ENCODE assay signal across 8 mouse cellular contexts in the genomic region with DNA sequence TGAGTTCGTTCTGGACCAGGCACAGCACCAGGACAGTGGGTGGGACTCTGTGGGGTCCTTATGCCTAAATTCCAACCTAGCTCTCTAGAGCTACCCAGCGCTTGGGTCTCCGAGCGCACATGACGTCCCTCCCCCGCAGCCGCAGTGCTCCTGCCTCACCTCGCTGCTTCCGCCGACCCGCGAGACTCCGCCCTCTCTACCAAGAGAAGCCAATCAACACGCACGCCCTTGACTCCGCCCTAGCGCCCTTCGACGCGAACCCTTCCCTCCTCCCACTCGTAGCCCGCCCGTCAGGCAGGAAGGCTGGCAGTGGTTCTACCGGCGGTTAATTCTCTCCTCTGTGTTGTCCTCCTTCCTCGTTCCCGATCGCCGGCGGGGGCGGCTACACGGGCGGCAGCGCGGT. TPM values are rescaled to one million over a fixed set of nuclear protein-coding genes. Genes with fewer than 3 reads are reported as not detected.
DNase-seq lines count a peak whose midpoint lies in the region; ATAC-seq and TF ChIP-seq lines count a peak whose summit lies in the region.

A gene (plus strand): TSS at position 252 of the 403 bp plus-strand sequence.

- H3K9me3 ChIP-seq in E14TG2a.4 (ENCODE audit: low read length), result no peaks in the 10 kb centered on the region
- H3K9me3 ChIP-seq in forebrain, embryonic 12.5 days, result no peaks in the 10 kb centered on the region
- no peaks in the 10 kb centered on the region for H3K9me3 ChIP-seq in heart, postnatal 0 days (replicated peaks; ENCODE audit: control insufficient read depth, low read length)
- H3K9me3 ChIP-seq in liver, embryonic 16.5 days (replicated peaks; ENCODE audit: control insufficient read depth, low read length), result no peaks in the 10 kb centered on the region
- no peaks in the 10 kb centered on the region for H3K9me3 ChIP-seq in neural tube, embryonic 13.5 days

- DNase-seq in c-Kit-positive CD71-positive TER-119-positive erythroid progenitor cells, embryonic 14.5 days (ENCODE audit: low spot score), result peak; percentile 94
- DNase-seq in heart, postnatal 0 days (ENCODE audit: low spot score), result peak; percentile 97
- DNase-seq in kidney, postnatal 4 days, result peak; percentile 97 to 98

- peak within 1 kb of the TSS; percentile 96 for H3K9ac ChIP-seq in forebrain, embryonic 12.5 days
- peak within 1 kb of the TSS; percentile 92 for H3K9ac ChIP-seq in heart, postnatal 0 days (replicated peaks; ENCODE audit: low read depth, low read length)
- peak within 1 kb of the TSS; percentile 95 for H3K9ac ChIP-seq in liver, embryonic 16.5 days (ENCODE audit: low read depth, low read length)
- H3K9ac ChIP-seq in neural tube, embryonic 13.5 days, result peak within 1 kb of the TSS; percentile 98

- no peak for TF ChIP-seq EP300 in heart, postnatal 0 days (IDR thresholded peaks at IDR 0.05; ENCODE audit: low read depth)

- peaks cover 40% of the 10 kb centered on the region for H3K4me1 ChIP-seq in E14TG2a.4 (replicated peaks; ENCODE audit: low read depth, low read length)
- H3K4me1 ChIP-seq in forebrain, embryonic 12.5 days, result peaks cover 20% of the 10 kb centered on the region
- peaks cover 19% of the 10 kb centered on the region for H3K4me1 ChIP-seq in heart, postnatal 0 days (ENCODE audit: control insufficient read depth, insufficient read depth)
- H3K4me1 ChIP-seq in liver, embryonic 16.5 days (ENCODE audit: control insufficient read depth, low read depth, low read length), result peaks cover 18% of the 10 kb centered on the region
- peaks cover 32% of the 10 kb centered on the region for H3K4me1 ChIP-seq in neural tube, embryonic 13.5 days (replicated peaks)
- no peaks in the 10 kb centered on the region for H3K4me1 ChIP-seq in testis, adult 2 months (ENCODE audit: control insufficient read depth, insufficient read depth, low read length)

- ATAC-seq in forebrain, embryonic 12.5 days (ENCODE audit: low FRiP score), result peak; percentile 98
- ATAC-seq in heart, postnatal 0 days (ENCODE audit: insufficient read depth, low read depth), result peak; percentile 99
- peak; percentile 98 for ATAC-seq in liver, embryonic 16.5 days (ENCODE audit: low read depth)
- ATAC-seq in neural tube, embryonic 13.5 days (ENCODE audit: low read depth), result peak; percentile 98

- peaks cover 29% of the 10 kb centered on the region for H3K36me3 ChIP-seq in E14TG2a.4 (ENCODE audit: insufficient read depth, low read length)
- peaks cover 13% of the 10 kb centered on the region for H3K36me3 ChIP-seq in forebrain, embryonic 12.5 days (replicated peaks)
- H3K36me3 ChIP-seq in heart, postnatal 0 days (replicated peaks; ENCODE audit: control insufficient read depth, insufficient read depth, low read length), result 0 out of 2 replicates have a peak, but pooled peaks cover 1% of the 10 kb centered on the region
- H3K36me3 ChIP-seq in liver, embryonic 16.5 days (ENCODE audit: control insufficient read depth, insufficient read depth), result peaks cover 2% of the 10 kb centered on the region; the same call in 1 of the 2 replicates
- H3K36me3 ChIP-seq in neural tube, embryonic 13.5 days, result 0 out of 2 replicates have a peak, but pooled peaks cover 3% of the 10 kb centered on the region
- no peaks in the 10 kb centered on the region for H3K36me3 ChIP-seq in testis, adult 2 months (ENCODE audit: control insufficient read depth, insufficient read depth, low read length)

- H3K27me3 ChIP-seq in E14TG2a.4 (ENCODE audit: insufficient read depth, low read length), result no peaks in the 10 kb centered on the region
- no peaks in the 10 kb centered on the region for H3K27me3 ChIP-seq in forebrain, embryonic 12.5 days
- H3K27me3 ChIP-seq in heart, postnatal 0 days (ENCODE audit: control insufficient read depth, insufficient read depth, low read length), result no peaks in the 10 kb centered on the region
- H3K27me3 ChIP-seq in liver, embryonic 16.5 days (ENCODE audit: control insufficient read depth, insufficient read depth, low read depth, low read length), result no peaks in the 10 kb centered on the region
- no peaks in the 10 kb centered on the region for H3K27me3 ChIP-seq in neural tube, embryonic 13.5 days
- no peaks in the 10 kb centered on the region for H3K27me3 ChIP-seq in testis, adult 2 months (ENCODE audit: control insufficient read depth, insufficient read depth, low read length)

- H3K27ac ChIP-seq in forebrain, embryonic 12.5 days, result peak within 1 kb of the TSS; percentile 96
- peak within 1 kb of the TSS; percentile 96 for H3K27ac ChIP-seq in heart, postnatal 0 days (ENCODE audit: low read depth)
- peak within 1 kb of the TSS; percentile 90 for H3K27ac ChIP-seq in liver, embryonic 16.5 days (ENCODE audit: low read length)
- peak within 1 kb of the TSS; percentile 97 for H3K27ac ChIP-seq in neural tube, embryonic 13.5 days (replicated peaks)
- H3K27ac ChIP-seq in testis, adult 2 months (ENCODE audit: control insufficient read depth, insufficient read depth, low read depth, low read length), result peak within 1 kb of the TSS; percentile 93

- no peak for TF ChIP-seq CTCF in E14TG2a.4 (conservative IDR thresholded peaks at IDR 0.05; ENCODE audit: low read length)
- TF ChIP-seq CTCF in heart, postnatal 0 days (IDR thresholded peaks at IDR 0.05; ENCODE audit: low read depth), result no peak
- TF ChIP-seq CTCF in testis, adult 2 months (IDR thresholded peaks at IDR 0.05; ENCODE audit: control insufficient read depth, insufficient read depth, insufficient replicate concordance, low read depth, low read length), result no peak

- H3K4me3 ChIP-seq in E14TG2a.4 (replicated peaks; ENCODE audit: low read length), result peak within 1 kb of the TSS; percentile 97
- H3K4me3 ChIP-seq in forebrain, embryonic 12.5 days (replicated peaks), result peak within 1 kb of the TSS; percentile 97
- peak within 1 kb of the TSS; percentile 92 for H3K4me3 ChIP-seq in heart, postnatal 0 days (ENCODE audit: low read depth, low read length)
- H3K4me3 ChIP-seq in liver, embryonic 16.5 days (ENCODE audit: low read depth, low read length), result peak within 1 kb of the TSS; percentile 98
- H3K4me3 ChIP-seq in neural tube, embryonic 13.5 days, result peak within 1 kb of the TSS; percentile 99
- H3K4me3 ChIP-seq in testis, adult 2 months (ENCODE audit: control insufficient read depth, low read depth, low read length), result peak within 1 kb of the TSS; percentile 97

- WGBS in forebrain, embryonic 12.5 days, result under 1% methylated on average over 35 of the region's 35 CpGs
- WGBS in heart, postnatal 0 days, result 0% methylated on average over 29 of the region's 35 CpGs
- under 1% methylated on average over 35 of the region's 35 CpGs for WGBS in liver, embryonic 16.5 days (ENCODE audit: insufficient replicate concordance)
- under 1% methylated on average over 35 of the region's 35 CpGs for WGBS in neural tube, embryonic 13.5 days

- TF ChIP-seq POLR2A in testis, adult 2 months (IDR thresholded peaks at IDR 0.05; ENCODE audit: control insufficient read depth, low read depth, low read length), result peak; percentile 99

- peak within 1 kb of the TSS; percentile 66 for H3K4me2 ChIP-seq in forebrain, embryonic 12.5 days
- peak within 1 kb of the TSS; percentile 72 for H3K4me2 ChIP-seq in heart, postnatal 0 days (ENCODE audit: low read depth, low read length)
- peak within 1 kb of the TSS; percentile 99 for H3K4me2 ChIP-seq in liver, embryonic 16.5 days (ENCODE audit: low read depth, low read length)
- peak within 1 kb of the TSS; percentile 67 for H3K4me2 ChIP-seq in neural tube, embryonic 13.5 days

RNA-seq across cellular contexts. Expression of the gene that starts here (rescaled TPM):
- polyA plus RNA-seq in forebrain, embryonic 12.5 days (2016; fragmentation: Nextera tagmentation; extraction: Ambion mirVana), result 167 and 171 TPM in 2 replicates
- 146 and 184 TPM in 2 replicates for total RNA-seq in heart, postnatal 0 days (2014; rRNA removed; ENCODE audit: low replicate concordance)
- 96.0 and 97.0 TPM in 2 replicates for polyA plus RNA-seq in heart, postnatal 0 days (2015; fragmentation: Nextera tagmentation; extraction: Ambion mirVana)
- polyA plus RNA-seq in liver, embryonic 16.5 days (2015; fragmentation: Nextera tagmentation; extraction: Ambion mirVana), result 72.0 and 74.9 TPM in 2 replicates
- polyA plus RNA-seq in neural tube, embryonic 13.5 days (2015; fragmentation: Nextera tagmentation; extraction: Ambion mirVana), result 174 and 180 TPM in 2 replicates
- 35.5 and 42.0 TPM in 2 replicates for polyA plus RNA-seq in testis, adult 2 months (2012; rRNA removed)

Comparison
In these comparisons a context has a peak if more than half of its experiments do, and no peak if none do; other contexts are left out.
1. Peak in every context shown above with its lines: DNase-seq, ATAC-seq, H3K4me3 ChIP-seq and H3K27ac ChIP-seq.